Mouse (Mus musculus): ENCODE data around the gene Acnat2.

- TF ChIP-seq POLR2A (IDR thresholded peaks at IDR 0.05; ENCODE audit: insufficient read length, low read depth), result no peak
- TF ChIP-seq TCF12 (IDR thresholded peaks at IDR 0.05; ENCODE audit: insufficient read depth, poor library complexity, severe bottlenecking), result no peak
- no peak for TF ChIP-seq MYOD1 (IDR thresholded peaks at IDR 0.05; ENCODE audit: control insufficient read depth in 1 of 3, insufficient read length in 2 of 3, low read depth in 2 of 3)
- no peak for TF ChIP-seq USF1 (IDR thresholded peaks at IDR 0.05; ENCODE audit: low read depth)
- TF ChIP-seq POLR2AphosphoS2 (IDR thresholded peaks at IDR 0.05; ENCODE audit: insufficient read length, low read depth), result no peak
Measured at GRCm38 (mm10) chr4:49386873-49387272, 21.1 kb downstream of the Acnat2 start.
